Mouse (Mus musculus) bone marrow, adult 2 months (tissue): Measurements from ENCODE around the gene Ubtd2. TPM values are rescaled to one million over a fixed set of nuclear protein-coding genes. Genes with fewer than 3 reads are reported as not detected.

Experiments
- H3K27ac ChIP-seq: fragments of 200-500 bp; 2 replicates; pipeline ENCODE4 v1.5.1; 2012; ENCODE audit warnings: low read depth, mild to moderate bottlenecking, control low read depth, inconsistent platforms, low read length; ENCODE audit not compliant: control insufficient read depth, poor library complexity, insufficient read depth
- H3K4me1 ChIP-seq: fragments of 200-500 bp; 2 replicates; pipeline ENCODE4 v1.6.1; 2011; ENCODE audit warnings: low read length; ENCODE audit not compliant: control insufficient read depth, insufficient read depth
- H3K4me3 ChIP-seq: fragments of 200-500 bp; replicated peaks from 2 replicates; pipeline ENCODE3; 2011; ENCODE audit warnings: mild to moderate bottlenecking, low read depth, low read length, control low read depth; ENCODE audit not compliant: control insufficient read depth
- CTCF ChIP-seq: fragments of 200-500 bp; IDR thresholded peaks from 2 replicates; pipeline ENCODE4 v1.5.1; 2011; ENCODE audit warnings: low read length, control low read depth; ENCODE audit not compliant: control insufficient read depth, insufficient read depth
- POLR2A ChIP-seq: fragments of 200-500 bp; IDR thresholded peaks from 2 replicates; pipeline ENCODE4 v1.6.1; 2011; ENCODE audit warnings: low read depth, mild to moderate bottlenecking, control low read depth, low read length, borderline replicate concordance; ENCODE audit not compliant: control insufficient read depth
- WGBS: fragments of 180-500 bp; shearing (Covaris S2); methylation state at CpG from one replicate; pipeline ENCODE4 v1.1.7; 2018; 5-methylcytosine and 5-hydroxymethylcytosine counted together
- polyA plus RNA-seq: library from polyadenylated mRNA; stranded (reverse); fragments of >200 nt; gene quantifications from 2 replicates; pipeline ENCODE4 v1.2.4, GENCODE M21; 2011; ENCODE audit warnings: low replicate concordance; ENCODE audit not compliant: missing spikeins, insufficient read depth, insufficient read length

The Ubtd2 gene
- polyA plus RNA-seq, 1 experiment: 1.5 TPM

- 75% methylated on average over 5 of the region's 5 CpGs for WGBS
- Histone ChIP-seq H3K4me3 (no peak overlapping the region), H3K27ac (no peak overlapping the region), H3K4me1 (no peaks in the 10 kb centered on the region)
- no peak for TF ChIP-seq CTCF
- no peak for TF ChIP-seq POLR2A
These were observed 20.5 kb downstream of the Ubtd2 start for GRCm38 (mm10) chr11:32475487-32476236.

DNA sequence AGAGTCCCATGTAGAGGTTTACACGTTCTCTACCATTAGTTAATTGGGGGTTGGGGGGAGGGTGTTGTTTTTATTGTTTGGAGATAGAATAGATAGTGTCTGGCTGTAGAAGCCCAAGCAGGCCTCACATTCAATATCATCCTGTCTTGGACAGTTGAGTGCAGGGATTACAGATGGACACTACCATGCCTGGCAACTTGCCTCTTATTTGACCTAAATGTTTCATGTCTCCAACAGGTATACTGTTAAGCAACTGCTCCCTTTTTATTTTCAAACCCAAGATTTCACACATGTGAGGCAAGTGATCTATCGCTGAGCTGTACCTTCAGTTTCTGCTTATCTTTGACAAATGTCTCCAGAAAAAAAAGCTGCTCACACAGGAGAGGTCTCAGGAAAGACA is 26.4 kb downstream of the Ubtd2 start:
- Histone ChIP-seq H3K4me1 (no peaks in the 10 kb centered on the region), H3K4me3 (no peak overlapping the region), H3K27ac (no peak overlapping the region)
- TF ChIP-seq CTCF (no peak), POLR2A (no peak)
- 64% methylated on average over 2 of the region's 2 CpGs for WGBS

DNA sequence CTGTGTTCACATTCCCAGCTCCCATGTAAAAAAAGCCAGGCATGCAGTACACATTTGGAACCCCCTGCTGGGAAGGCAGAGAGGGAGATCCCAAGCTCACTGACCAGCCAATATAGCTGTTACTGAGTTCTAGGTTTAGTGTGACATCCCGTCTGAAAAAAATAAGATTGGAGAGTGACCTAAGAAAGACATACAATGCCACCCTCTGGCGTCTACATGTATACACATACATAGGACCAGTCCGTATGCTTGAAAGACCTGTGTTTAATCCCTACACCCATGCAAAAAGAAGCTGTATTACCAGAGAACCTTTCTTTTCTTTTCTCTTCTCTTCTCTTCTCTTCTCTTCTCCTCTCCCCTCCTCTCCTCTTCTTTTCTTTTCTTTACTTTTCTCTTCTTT is 30.1 kb downstream of the Ubtd2 start:
- 54% methylated on average over 3 of the region's 3 CpGs for WGBS
- no peak for TF ChIP-seq POLR2A
- no peak for TF ChIP-seq CTCF

DNA sequence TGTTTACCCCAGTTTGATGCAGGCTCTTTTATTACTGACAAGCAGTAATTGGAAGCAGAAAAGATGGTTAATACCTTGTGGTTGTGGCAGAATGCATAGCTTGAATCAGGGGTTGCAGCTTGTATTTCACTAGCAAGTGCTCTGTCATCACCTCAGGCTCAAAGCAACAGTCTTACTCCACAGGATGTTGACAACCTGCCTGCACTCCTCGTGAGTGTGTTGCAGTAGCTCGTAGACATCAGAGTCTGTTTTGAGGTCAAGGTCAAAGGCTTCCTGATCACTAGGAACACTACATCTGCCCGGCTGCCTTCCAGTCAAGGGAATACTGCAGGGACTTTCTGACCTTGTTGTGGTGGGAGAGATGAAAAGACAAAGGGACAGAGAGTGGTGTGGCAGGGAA is 31.5 kb downstream of the Ubtd2 start:
- H3K4me1 ChIP-seq: no peaks in the 10 kb centered on the region; the same call in 1 of the 2 replicates

More for the DNA sequence above, 30.1 kb downstream of the Ubtd2 start:
- Histone ChIP-seq H3K4me3 (no peak overlapping the region), H3K4me1 (no peaks in the 10 kb centered on the region; the same call in 1 of the 2 replicates), H3K27ac (no peak overlapping the region)

GRCm38 (mm10) chr11:32487501-32487900 is 32.3 kb downstream of the Ubtd2 start:
- no peak for TF ChIP-seq CTCF
- no peak for TF ChIP-seq POLR2A
- Histone ChIP-seq H3K4me3 (no peak overlapping the region), H3K4me1 (no peaks in the 10 kb centered on the region; the same call in 1 of the 2 replicates), H3K27ac (no peak overlapping the region)
- WGBS: 76% methylated on average over 3 of the region's 3 CpGs

More for the DNA sequence above, 31.5 kb downstream of the Ubtd2 start:
- TF ChIP-seq POLR2A (no peak), CTCF (no peak)
- Histone ChIP-seq H3K4me3 (no peak overlapping the region), H3K27ac (no peak overlapping the region)
- 33% methylated on average over 3 of the region's 3 CpGs for WGBS

- Histone ChIP-seq H3K4me3 (no peak overlapping the region), H3K4me1 (no peaks in the 10 kb centered on the region; the same call in 1 of the 2 replicates), H3K27ac (no peak overlapping the region)
- no peak for TF ChIP-seq POLR2A
- no peak for TF ChIP-seq CTCF
These were observed 33.2 kb downstream of the Ubtd2 start for GRCm38 (mm10) chr11:32488344-32488743.

GRCm38 (mm10) chr11:32488808-32489670 is 33.9 kb downstream of the Ubtd2 start:
- TF ChIP-seq CTCF (no peak), POLR2A (no peak)
- Histone ChIP-seq H3K4me1 (no peaks in the 10 kb centered on the region; the same call in 1 of the 2 replicates), H3K4me3 (no peak overlapping the region), H3K27ac (no peak overlapping the region)
- 44% methylated on average over 5 of the region's 5 CpGs for WGBS

DNA sequence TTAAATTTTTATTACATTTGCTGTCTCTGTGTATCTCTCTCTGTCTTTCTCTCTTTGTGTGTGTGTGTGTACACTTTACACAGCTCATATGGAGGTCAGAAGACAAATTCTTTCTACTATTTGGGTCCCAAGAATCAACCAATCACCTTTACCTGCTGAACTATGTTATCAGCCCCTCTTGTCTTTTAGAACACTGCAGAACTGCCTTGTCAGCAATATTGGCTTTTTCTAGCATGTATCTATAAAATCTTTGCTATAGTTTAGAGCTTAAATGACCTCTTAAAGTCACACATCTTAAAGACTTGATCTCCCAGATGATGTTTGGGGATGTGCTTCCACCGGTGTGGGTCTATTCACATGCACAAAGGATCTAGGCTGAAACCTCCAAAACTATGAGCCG is 35.9 kb downstream of the Ubtd2 start:
- WGBS: 88% methylated on average over 2 of the region's 2 CpGs
- TF ChIP-seq POLR2A (no peak), CTCF (no peak)
- no peaks in the 10 kb centered on the region; the same call in 1 of the 2 replicates for H3K4me1 ChIP-seq
- no peak overlapping the region for H3K27ac ChIP-seq
- no peak overlapping the region for H3K4me3 ChIP-seq
